Mouse (Mus musculus) liver, embryonic 14.5 days (tissue): ENCODE data around the gene Nudt19.
"Not testable (repeated sequence)": the region's sequence is repeated elsewhere in the genome, so short reads cannot be mapped to it uniquely, and the experiment has no call there.

Source experiments
- CTCF ChIP-seq: IDR thresholded peaks from 2 replicates; pipeline ENCODE4 v1.5.1; 2016; ENCODE audit warnings: antibody characterized with exemption, low read depth, control low read depth
- EP300 ChIP-seq: IDR thresholded peaks from 2 replicates; pipeline ENCODE4 v1.6.1; 2016; ENCODE audit warnings: antibody characterized with exemption, low read depth

- not testable (repeated sequence) for TF ChIP-seq EP300
- peak; percentile 65 for TF ChIP-seq CTCF
Measured at GRCm38 (mm10) chr7:35569724-35570123, 13.6 kb upstream of the Nudt19 start.
